Mouse (Mus musculus) cerebellum, adult 2 months (tissue): ENCODE measurements at regions not wholly inside any gene's neighbourhood (a gene's known extent, or its start where the extent isn't known, plus 50 kb on each side); places are given as distances from the start of the nearest gene placed in this dataset.

ENCODE experiments used
- CTCF ChIP-seq: fragments of 200-500 bp; IDR thresholded peaks from 2 replicates; pipeline ENCODE4 v1.5.1; 2011; ENCODE audit warnings: low read depth, mild to moderate bottlenecking, control low read depth, low read length, moderate library complexity, borderline replicate concordance; ENCODE audit not compliant: insufficient read depth
- POLR2A ChIP-seq: fragments of 200-500 bp; IDR thresholded peaks from 2 replicates; pipeline ENCODE4 v1.6.1; 2011; ENCODE audit warnings: low read length, control low read depth, borderline replicate concordance; ENCODE audit not compliant: insufficient read depth

- TF ChIP-seq POLR2A = no peak
- TF ChIP-seq CTCF = no peak
These were observed 230.8 kb downstream of the Cd109 start for GRCm38 (mm10) chr9:78846110-78846509.
